Mouse (Mus musculus) CH12.LX (cell line): ENCODE results near the gene Zmym3.

Source experiments
- CTCF ChIP-seq, 2 experiments: IDR thresholded peaks in 1 of 2; conservative IDR thresholded peaks in 1 of 2; 2 replicates each; pipeline ENCODE4 v1.5.1; 2011 to 2012; ENCODE audit warnings: low read depth in 2 of 2, low read length in 2 of 2, improper control_type of control experiment in 1 of 2, inconsistent platforms in 1 of 2, mild to moderate bottlenecking in 1 of 2, moderate library complexity in 1 of 2
- MAFK ChIP-seq: IDR thresholded peaks from 2 replicates; pipeline ENCODE4 v1.6.1; 2011; ENCODE audit warnings: low read length, improper control_type of control experiment; ENCODE audit not compliant: insufficient replicate concordance
- MAX ChIP-seq: IDR thresholded peaks from 2 replicates; pipeline ENCODE4 v1.6.1; 2011; ENCODE audit warnings: low read length, improper control_type of control experiment
- MYC ChIP-seq: IDR thresholded peaks from 2 replicates; pipeline ENCODE4 v1.6.1; 2011; ENCODE audit warnings: low read depth, mild to moderate bottlenecking, improper control_type of control experiment, low read length
- NELFE ChIP-seq: IDR thresholded peaks from 2 replicates; pipeline ENCODE4 v1.6.1; 2011; ENCODE audit warnings: low read depth, low read length, improper control_type of control experiment
- POLR2A ChIP-seq: IDR thresholded peaks from 2 replicates; pipeline ENCODE4 v1.6.1; 2011; ENCODE audit warnings: low read depth, mild to moderate bottlenecking, improper control_type of control experiment, low read length
- RCOR1 ChIP-seq: conservative IDR thresholded peaks from 2 replicates; pipeline ENCODE4 v1.6.1; 2012; ENCODE audit warnings: low read depth, mild to moderate bottlenecking, inconsistent platforms, low read length, improper control_type of control experiment
- SMC3 ChIP-seq: IDR thresholded peaks from 2 replicates; pipeline ENCODE4 v1.6.1; 2011; ENCODE audit warnings: low read depth, low read length, improper control_type of control experiment
- TBP ChIP-seq: conservative IDR thresholded peaks from 2 replicates; pipeline ENCODE4 v1.6.1; 2011; ENCODE audit warnings: low read depth, low read length, improper control_type of control experiment
- UBTF ChIP-seq: IDR thresholded peaks from 2 replicates; pipeline ENCODE4 v1.6.1; 2012; ENCODE audit warnings: low read depth, mild to moderate bottlenecking, inconsistent platforms, low read length, improper control_type of control experiment, moderate library complexity
- USF1 ChIP-seq: IDR thresholded peaks from 2 replicates; pipeline ENCODE4 v1.6.1; 2014; ENCODE audit warnings: low read depth, mild to moderate bottlenecking, inconsistent platforms, low read length, improper control_type of control experiment
- USF2 ChIP-seq: conservative IDR thresholded peaks from 2 replicates; pipeline ENCODE4 v1.6.1; 2011; ENCODE audit warnings: low read depth, low read length, improper control_type of control experiment
- ZKSCAN1 ChIP-seq: IDR thresholded peaks from 2 replicates; pipeline ENCODE4 v1.6.1; 2012; ENCODE audit warnings: low read depth, inconsistent platforms, low read length, improper control_type of control experiment, borderline replicate concordance
- ZNF384 ChIP-seq: IDR thresholded peaks from 2 replicates; pipeline ENCODE4 v1.6.1; 2012; ENCODE audit warnings: low read depth, low read length, improper control_type of control experiment, inconsistent platforms

GRCm38 (mm10) chrX:101451147-101451546 is 30.5 kb upstream of the Zmym3 start:
- TF ChIP-seq POLR2A: no peak; the same call in 1 of the 2 replicates
- TF ChIP-seq CTCF (conservative IDR thresholded peaks at IDR 0.05 in 1 of 2, IDR thresholded peaks at IDR 0.05 in 1 of 2; ENCODE audit: low read depth in 2 of 2, low read length in 2 of 2): no peak
- TF ChIP-seq RCOR1: no peak
- no peak for TF ChIP-seq USF2
- TF ChIP-seq NELFE: no peak
- TF ChIP-seq TBP: no peak
- TF ChIP-seq ZNF384: no peak
- no peak for TF ChIP-seq MAFK
- no peak for TF ChIP-seq MAX
- no peak for TF ChIP-seq USF1
- TF ChIP-seq UBTF: no peak
- TF ChIP-seq SMC3: no peak
- no peak for TF ChIP-seq MYC
- TF ChIP-seq ZKSCAN1: no peak
